Mouse (Mus musculus): ENCODE data around the gene Cyp2ab1. TPM values are rescaled to one million over a fixed set of nuclear protein-coding genes. Genes with fewer than 3 reads are reported as not detected.

The Cyp2ab1 gene
- polyA plus RNA-seq, 1 experiment = 0.50 TPM

DNA sequence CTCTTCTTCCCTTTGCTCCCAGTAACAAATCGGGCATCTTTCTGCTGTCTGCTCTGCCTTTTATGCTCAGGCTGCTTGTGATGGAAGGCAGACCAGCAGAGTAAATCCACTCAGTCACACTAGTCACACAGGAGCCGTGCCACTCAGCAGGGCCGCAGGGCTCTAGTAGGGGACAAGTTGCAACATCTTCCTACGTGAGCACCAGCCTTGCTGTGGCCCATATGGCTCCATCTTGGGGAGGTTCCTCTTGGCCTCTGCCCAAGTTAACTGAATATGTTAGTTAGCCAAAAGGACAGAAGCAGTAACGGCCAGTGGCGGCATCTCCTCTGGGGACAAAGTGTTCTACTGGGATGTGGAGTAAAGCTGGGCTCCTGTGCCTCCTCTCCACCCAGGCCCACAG is 8.4 kb downstream of the Cyp2ab1 start:
- no peak overlapping the region for H3K4me2 ChIP-seq (ENCODE audit: low read depth)
- H3K4me3 ChIP-seq = no peak overlapping the region
- TF ChIP-seq MYOG (IDR thresholded peaks at IDR 0.05; ENCODE audit: control insufficient read depth in 1 of 3, insufficient read depth in 1 of 3, insufficient read length in 2 of 3, low read depth in 2 of 3) = no peak
- TF ChIP-seq TCF12 (IDR thresholded peaks at IDR 0.05; ENCODE audit: insufficient read depth, poor library complexity, severe bottlenecking) = no peak
- TF ChIP-seq REST (IDR thresholded peaks at IDR 0.05; ENCODE audit: insufficient read depth, insufficient read length) = no peak
- no peak for TF ChIP-seq POLR2A (IDR thresholded peaks at IDR 0.05; ENCODE audit: insufficient read length, low read depth)
- TF ChIP-seq POLR2AphosphoS2 (IDR thresholded peaks at IDR 0.05; ENCODE audit: insufficient read length, low read depth) = no peak
- no peak for TF ChIP-seq TCF3 (IDR thresholded peaks at IDR 0.05; ENCODE audit: insufficient read length, low read depth)
- TF ChIP-seq USF1 (IDR thresholded peaks at IDR 0.05; ENCODE audit: low read depth) = no peak
- TF ChIP-seq MAX (IDR thresholded peaks at IDR 0.05; ENCODE audit: low read depth) = no peak
- no peak for TF ChIP-seq E2F4 (IDR thresholded peaks at IDR 0.05; ENCODE audit: insufficient read depth)
- TF ChIP-seq SRF (IDR thresholded peaks at IDR 0.05; ENCODE audit: control insufficient read depth, insufficient read length, low read depth) = no peak
- H3ac ChIP-seq (ENCODE audit: control insufficient read depth, insufficient read length) = no peak overlapping the region
- no peaks in the 10 kb centered on the region for H3K36me3 ChIP-seq (ENCODE audit: control insufficient read depth, insufficient read depth)
- H3K79me2 ChIP-seq (ENCODE audit: control insufficient read depth, insufficient read depth) = no peaks in the 10 kb centered on the region
- no peaks in the 10 kb centered on the region for H3K27me3 ChIP-seq (ENCODE audit: control insufficient read depth, insufficient read depth, insufficient read length)

- no peak for TF ChIP-seq POLR2A (IDR thresholded peaks at IDR 0.05; ENCODE audit: insufficient read length, low read depth)
- TF ChIP-seq POLR2AphosphoS2 (IDR thresholded peaks at IDR 0.05; ENCODE audit: insufficient read length, low read depth) = no peak
- TF ChIP-seq TCF3 (IDR thresholded peaks at IDR 0.05; ENCODE audit: insufficient read length, low read depth) = no peak
- no peak for TF ChIP-seq MAX (IDR thresholded peaks at IDR 0.05; ENCODE audit: low read depth)
- TF ChIP-seq E2F4 (IDR thresholded peaks at IDR 0.05; ENCODE audit: insufficient read depth) = no peak
- TF ChIP-seq MYOD1 (IDR thresholded peaks at IDR 0.05; ENCODE audit: control insufficient read depth in 1 of 3, insufficient read length in 2 of 3, low read depth in 2 of 3) = no peak
- TF ChIP-seq MYOG (IDR thresholded peaks at IDR 0.05; ENCODE audit: control insufficient read depth in 1 of 3, insufficient read depth in 1 of 3, insufficient read length in 2 of 3, low read depth in 2 of 3) = no peak
- no peak for TF ChIP-seq CEBPB (IDR thresholded peaks at IDR 0.05; ENCODE audit: insufficient read depth, poor library complexity, severe bottlenecking)
- TF ChIP-seq SRF (IDR thresholded peaks at IDR 0.05; ENCODE audit: control insufficient read depth, insufficient read length, low read depth) = no peak
- TF ChIP-seq USF1 (IDR thresholded peaks at IDR 0.05; ENCODE audit: low read depth) = no peak
- TF ChIP-seq TCF12 (IDR thresholded peaks at IDR 0.05; ENCODE audit: insufficient read depth, poor library complexity, severe bottlenecking) = no peak
- TF ChIP-seq REST (IDR thresholded peaks at IDR 0.05; ENCODE audit: insufficient read depth, insufficient read length) = no peak
- Histone ChIP-seq H3K27me3 (ENCODE audit: control insufficient read depth, insufficient read depth, insufficient read length) (no peaks in the 10 kb centered on the region), H3K4me3 (no peak overlapping the region), H3ac (ENCODE audit: control insufficient read depth, insufficient read length) (no peak overlapping the region), H3K4me2 (ENCODE audit: low read depth) (no peak overlapping the region), H3K36me3 (ENCODE audit: control insufficient read depth, insufficient read depth) (no peaks in the 10 kb centered on the region), H3K79me2 (ENCODE audit: control insufficient read depth, insufficient read depth) (no peaks in the 10 kb centered on the region)
Observed at GRCm38 (mm10) chr16:20315266-20315665, 9.9 kb downstream of the Cyp2ab1 start.

- Histone ChIP-seq H3K4me2 (ENCODE audit: low read depth) (no peak overlapping the region), H3ac (ENCODE audit: control insufficient read depth, insufficient read length) (no peak overlapping the region), H3K27me3 (ENCODE audit: control insufficient read depth, insufficient read depth, insufficient read length) (no peaks in the 10 kb centered on the region), H3K36me3 (ENCODE audit: control insufficient read depth, insufficient read depth) (no peaks in the 10 kb centered on the region), H3K79me2 (ENCODE audit: control insufficient read depth, insufficient read depth) (no peaks in the 10 kb centered on the region), H3K4me3 (no peak overlapping the region)
- no peak for TF ChIP-seq E2F4 (IDR thresholded peaks at IDR 0.05; ENCODE audit: insufficient read depth)
- no peak for TF ChIP-seq MYOD1 (IDR thresholded peaks at IDR 0.05; ENCODE audit: control insufficient read depth in 1 of 3, insufficient read length in 2 of 3, low read depth in 2 of 3)
- no peak for TF ChIP-seq CEBPB (IDR thresholded peaks at IDR 0.05; ENCODE audit: insufficient read depth, poor library complexity, severe bottlenecking)
- TF ChIP-seq SRF (IDR thresholded peaks at IDR 0.05; ENCODE audit: control insufficient read depth, insufficient read length, low read depth) = no peak
- no peak for TF ChIP-seq REST (IDR thresholded peaks at IDR 0.05; ENCODE audit: insufficient read depth, insufficient read length)
- no peak for TF ChIP-seq TCF3 (IDR thresholded peaks at IDR 0.05; ENCODE audit: insufficient read length, low read depth)
Observed at GRCm38 (mm10) chr16:20312272-20312671, 12.9 kb downstream of the Cyp2ab1 start.

DNA sequence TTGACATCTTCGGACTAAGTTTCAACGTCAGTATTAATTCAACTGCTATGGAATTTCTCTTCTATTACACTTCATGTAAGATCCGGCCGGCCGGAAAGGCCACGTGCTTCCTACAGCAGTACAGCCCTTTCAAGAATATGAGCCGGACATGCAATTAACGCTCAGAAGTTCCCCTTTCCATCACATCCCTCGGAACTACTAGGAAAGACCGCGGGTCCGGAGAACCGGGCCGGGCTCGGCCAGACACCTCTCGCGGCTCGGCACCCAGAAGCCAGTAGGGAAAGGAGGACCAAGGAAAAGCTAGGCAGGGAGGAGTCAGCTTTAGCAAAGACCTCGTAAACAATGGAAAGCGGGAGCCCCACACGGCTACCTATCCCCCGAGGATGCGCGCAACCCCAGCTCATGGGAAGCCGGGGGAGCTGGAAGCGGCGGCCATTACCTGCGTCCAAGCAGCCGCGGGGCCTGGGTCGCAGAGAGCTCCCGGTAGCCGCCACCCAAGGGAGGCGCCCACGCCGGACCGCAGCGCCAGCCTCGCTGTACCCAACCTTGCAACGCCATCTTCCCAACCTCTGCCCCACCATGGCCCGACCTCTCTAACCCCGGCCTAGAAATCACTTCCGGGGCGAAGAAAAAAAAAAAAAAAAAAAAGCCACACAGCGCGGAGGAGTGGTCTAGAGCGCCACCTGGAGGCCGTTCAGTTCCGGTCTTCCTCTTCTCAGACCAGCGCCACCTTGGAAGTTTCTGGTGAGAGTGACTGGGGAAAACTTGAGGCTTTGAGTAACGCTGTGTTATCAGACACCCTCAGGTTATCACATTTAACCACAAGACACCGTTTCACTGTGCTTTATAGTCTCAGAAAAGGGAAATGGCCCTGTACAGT is 23.2 kb downstream of the Cyp2ab1 start, which contains the start of gene Parl:
Gene Parl, minus strand, starts transcription at position 618 of the 880 bp plus-strand sequence.
- H3ac ChIP-seq (ENCODE audit: control insufficient read depth, insufficient read length) = peak within 1 kb of the TSS; percentile 77
- peak within 1 kb of the TSS; percentile 90 for H3K4me3 ChIP-seq
- peaks cover 5% of the 10 kb centered on the region for H3K36me3 ChIP-seq (ENCODE audit: control insufficient read depth, insufficient read depth)
- no peaks in the 10 kb centered on the region for H3K27me3 ChIP-seq (ENCODE audit: control insufficient read depth, insufficient read depth, insufficient read length)
- peaks cover 41% of the 10 kb centered on the region for H3K79me2 ChIP-seq (ENCODE audit: control insufficient read depth, insufficient read depth)
- H3K4me2 ChIP-seq (ENCODE audit: low read depth) = peak within 1 kb of the TSS; percentile 96
- TF ChIP-seq MAX (IDR thresholded peaks at IDR 0.05; ENCODE audit: low read depth) (peak; percentile 61), CEBPB (IDR thresholded peaks at IDR 0.05; ENCODE audit: insufficient read depth, poor library complexity, severe bottlenecking) (no peak), POLR2A (IDR thresholded peaks at IDR 0.05; ENCODE audit: insufficient read length, low read depth) (peak; percentile 73), USF1 (IDR thresholded peaks at IDR 0.05; ENCODE audit: low read depth) (peak; percentile 27), SRF (IDR thresholded peaks at IDR 0.05; ENCODE audit: control insufficient read depth, insufficient read length, low read depth) (no peak), E2F4 (IDR thresholded peaks at IDR 0.05; ENCODE audit: insufficient read depth) (no peak), POLR2AphosphoS2 (IDR thresholded peaks at IDR 0.05; ENCODE audit: insufficient read length, low read depth) (peak; percentile 61), TCF3 (IDR thresholded peaks at IDR 0.05; ENCODE audit: insufficient read length, low read depth) (no peak)

All from myocyte (in vitro differentiated cells).